ENCODE assay signal across 8 mouse cellular contexts in genomic region chr2:31637807-31638206, GRCm38 (mm10). TPM values are rescaled to one million over a fixed set of nuclear protein-coding genes. Genes with fewer than 3 reads are reported as not detected.
A peak's percentile ranks its signal among the peaks of the same experiment; 100 is the strongest.
DNase-seq lines count a peak whose midpoint lies in the region; ATAC-seq and TF ChIP-seq lines count a peak whose summit lies in the region.

No protein-coding gene starts in this region.

- no peak overlapping the region for H3K4me2 ChIP-seq in heart, postnatal 0 days (ENCODE audit: low read depth, low read length)
- H3K4me2 ChIP-seq in limb, embryonic 12.5 days: peak overlapping the region; percentile 17; the same call in 1 of the 2 replicates
- H3K4me2 ChIP-seq in neural tube, embryonic 14.5 days (ENCODE audit: low read depth, low read length): peak overlapping the region; percentile 33

- peak; percentile 59 for DNase-seq in ovary, postnatal 36 days (ENCODE audit: low spot score)
- DNase-seq in ovary, postnatal 14 days (ENCODE audit: low spot score): no peak
- DNase-seq in embryo, embryonic 10 days (ENCODE audit: low spot score): peak; percentile 69
- DNase-seq in heart, postnatal 0 days (ENCODE audit: low spot score): no peak
- no peak for DNase-seq in layer of hippocampus, adult 18-20 months (ENCODE audit: low spot score in 2 of 2)

- TF ChIP-seq EP300 in heart, postnatal 0 days (IDR thresholded peaks at IDR 0.05; ENCODE audit: low read depth): no peak

- no peak for ATAC-seq in heart, postnatal 0 days (ENCODE audit: insufficient read depth, low read depth)
- ATAC-seq in limb, embryonic 12.5 days (ENCODE audit: insufficient number of reproducible peaks, insufficient read depth, low FRiP score, low TSS enrichment, low read depth): no peak
- no peak for ATAC-seq in neural tube, embryonic 14.5 days (ENCODE audit: low read depth)
- ATAC-seq in activated CD4-positive, CD25-positive, alpha-beta regulatory T cell, adult 4 months: no peak

- no peak overlapping the region for H3K9ac ChIP-seq in heart, postnatal 0 days (replicated peaks; ENCODE audit: low read depth, low read length)
- no peak overlapping the region for H3K9ac ChIP-seq in limb, embryonic 12.5 days (replicated peaks)
- peak overlapping the region; percentile 17; the same call in 1 of the 2 replicates for H3K9ac ChIP-seq in neural tube, embryonic 14.5 days (replicated peaks; ENCODE audit: low read depth, low read length)

- H3K36me3 ChIP-seq in heart, postnatal 0 days (replicated peaks; ENCODE audit: control insufficient read depth, insufficient read depth, low read length): no peaks in the 10 kb centered on the region
- no peaks in the 10 kb centered on the region for H3K36me3 ChIP-seq in limb, embryonic 12.5 days
- H3K36me3 ChIP-seq in neural tube, embryonic 14.5 days (ENCODE audit: control insufficient read depth, insufficient read depth, low read length): no peaks in the 10 kb centered on the region

- H3K9me3 ChIP-seq in heart, postnatal 0 days (replicated peaks; ENCODE audit: control insufficient read depth, low read length): no peaks in the 10 kb centered on the region
- no peaks in the 10 kb centered on the region for H3K9me3 ChIP-seq in limb, embryonic 12.5 days
- no peaks in the 10 kb centered on the region for H3K9me3 ChIP-seq in neural tube, embryonic 14.5 days (ENCODE audit: control insufficient read depth, low read length)

- H3K27ac ChIP-seq in heart, postnatal 0 days (ENCODE audit: low read depth): no peak overlapping the region
- H3K27ac ChIP-seq in limb, embryonic 12.5 days: no peak overlapping the region
- peak overlapping the region; percentile 45; the same call in 1 of the 2 replicates for H3K27ac ChIP-seq in neural tube, embryonic 14.5 days (ENCODE audit: low read depth, low read length)

- 2% methylated on average over 22 of the region's 22 CpGs for WGBS in heart, postnatal 0 days
- under 1% methylated on average over 22 of the region's 22 CpGs for WGBS in limb, embryonic 12.5 days
- under 1% methylated on average over 22 of the region's 22 CpGs for WGBS in neural tube, embryonic 14.5 days

- 0 out of 2 replicates have a peak, but pooled peaks have one; percentile 4 for TF ChIP-seq CTCF in heart, postnatal 0 days (IDR thresholded peaks at IDR 0.05; ENCODE audit: low read depth)

- H3K27me3 ChIP-seq in heart, postnatal 0 days (ENCODE audit: control insufficient read depth, insufficient read depth, low read length): peaks cover 100% of the 10 kb centered on the region
- peaks cover 100% of the 10 kb centered on the region for H3K27me3 ChIP-seq in limb, embryonic 12.5 days
- H3K27me3 ChIP-seq in neural tube, embryonic 14.5 days (ENCODE audit: control insufficient read depth, insufficient read depth, low read length): peaks cover 58% of the 10 kb centered on the region

- H3K4me3 ChIP-seq in heart, postnatal 0 days (ENCODE audit: low read depth, low read length): no peak overlapping the region
- H3K4me3 ChIP-seq in limb, embryonic 12.5 days (replicated peaks): peak overlapping the region; percentile 11; the same call in 1 of the 2 replicates
- peak overlapping the region; percentile 19 for H3K4me3 ChIP-seq in neural tube, embryonic 14.5 days (ENCODE audit: low read depth, low read length)

- H3K4me1 ChIP-seq in heart, postnatal 0 days (ENCODE audit: control insufficient read depth, insufficient read depth): 0 out of 2 replicates have a peak, but pooled peaks cover 4% of the 10 kb centered on the region
- peaks cover 38% of the 10 kb centered on the region for H3K4me1 ChIP-seq in limb, embryonic 12.5 days (replicated peaks)
- H3K4me1 ChIP-seq in neural tube, embryonic 14.5 days (ENCODE audit: control insufficient read depth, insufficient read depth, low read length): peaks cover 14% of the 10 kb centered on the region; the same call in 1 of the 2 replicates

RNA-seq across cellular contexts. Expression of gene Prdm12, which starts 2.0 kb away (rescaled TPM):
- not detected in 2 replicates for total RNA-seq in heart, postnatal 0 days (2014; rRNA removed; ENCODE audit: low replicate concordance)
- not detected in 2 replicates for polyA plus RNA-seq in heart, postnatal 0 days (2015; fragmentation: Nextera tagmentation; extraction: Ambion mirVana)
- polyA plus RNA-seq in limb, embryonic 12.5 days (2016; fragmentation: Nextera tagmentation; extraction: Ambion mirVana): 0.66 TPM in 1 of 2 replicates, not detected in the other
- 1.1 and 16.6 TPM in 2 replicates for polyA plus RNA-seq in neural tube, embryonic 14.5 days (2014; fragmentation: Nextera tagmentation; extraction: Ambion mirVana)
- total RNA-seq in layer of hippocampus, adult 18-20 months (2021): under 1 TPM; 0.30 to 0.37 TPM
- not detected for polyA plus RNA-seq in activated CD4-positive, CD25-positive, alpha-beta regulatory T cell, adult 4 months (2017; shearing (Covaris generic))

RNA-seq across cellular contexts. Expression of gene Exosc2, which starts 32.7 kb away (rescaled TPM):
- 22.0 and 39.8 TPM in 2 replicates for total RNA-seq in heart, postnatal 0 days (2014; rRNA removed; ENCODE audit: low replicate concordance)
- polyA plus RNA-seq in heart, postnatal 0 days (2015; fragmentation: Nextera tagmentation; extraction: Ambion mirVana): 17.9 and 19.9 TPM in 2 replicates
- 88.3 and 94.9 TPM in 2 replicates for polyA plus RNA-seq in limb, embryonic 12.5 days (2016; fragmentation: Nextera tagmentation; extraction: Ambion mirVana)
- 30.4 and 35.9 TPM in 2 replicates for polyA plus RNA-seq in neural tube, embryonic 14.5 days (2014; fragmentation: Nextera tagmentation; extraction: Ambion mirVana)
- total RNA-seq in layer of hippocampus, adult 18-20 months (2021): 10 to 100 TPM; 21.8 to 22.3 TPM
- 10 to 100 TPM; 36.2 to 47.9 TPM for polyA plus RNA-seq in activated CD4-positive, CD25-positive, alpha-beta regulatory T cell, adult 4 months (2017; shearing (Covaris generic))

RNA-seq across cellular contexts. Expression of gene Abl1, which starts 50.4 kb away (rescaled TPM):
- total RNA-seq in heart, postnatal 0 days (2014; rRNA removed; ENCODE audit: low replicate concordance): 69.3 and 83.2 TPM in 2 replicates
- polyA plus RNA-seq in heart, postnatal 0 days (2015; fragmentation: Nextera tagmentation; extraction: Ambion mirVana): 12.7 and 14.5 TPM in 2 replicates
- 63.0 and 72.2 TPM in 2 replicates for polyA plus RNA-seq in limb, embryonic 12.5 days (2016; fragmentation: Nextera tagmentation; extraction: Ambion mirVana)
- 14.5 and 20.4 TPM in 2 replicates for polyA plus RNA-seq in neural tube, embryonic 14.5 days (2014; fragmentation: Nextera tagmentation; extraction: Ambion mirVana)
- total RNA-seq in layer of hippocampus, adult 18-20 months (2021): 10 to 100 TPM; 42.5 to 46.0 TPM
- polyA plus RNA-seq in activated CD4-positive, CD25-positive, alpha-beta regulatory T cell, adult 4 months (2017; shearing (Covaris generic)): 1 to 10 TPM; 7.4 to 8.1 TPM

Comparison
In these comparisons a context has a peak if more than half of its experiments do, and no peak if none do; other contexts are left out.
1. DNase-seq: peak in ovary, postnatal 36 days (single experiment) and embryo, embryonic 10 days (single experiment); none in ovary, postnatal 14 days (single experiment), heart, postnatal 0 days (single experiment) and layer of hippocampus, adult 18-20 months (0 of 2).